Mouse (Mus musculus): ENCODE data around the gene Sox5. TPM values are rescaled to one million over a fixed set of nuclear protein-coding genes. Genes with fewer than 3 reads are reported as not detected.

Sox5 gene
- polyA plus RNA-seq, 1 experiment from 2014 or later: 34.3 TPM

- H3K4me3 ChIP-seq (ENCODE audit: low read depth, low read length): no peak overlapping the region
- no peak overlapping the region for H3K9ac ChIP-seq (ENCODE audit: low read length)
- H3K4me2 ChIP-seq (ENCODE audit: low read depth): no peak overlapping the region
- H3K27me3 ChIP-seq (ENCODE audit: control insufficient read depth, insufficient read depth, low read length): no peaks in the 10 kb centered on the region
- DNase-seq (ENCODE audit: low spot score): no peak
- no peaks in the 10 kb centered on the region for H3K9me3 ChIP-seq (ENCODE audit: control insufficient read depth, low read length)
- H3K4me1 ChIP-seq (ENCODE audit: control insufficient read depth, insufficient read depth, low read length): no peaks in the 10 kb centered on the region
- no peaks in the 10 kb centered on the region for H3K36me3 ChIP-seq (ENCODE audit: control insufficient read depth, insufficient read depth, low read length)
- ATAC-seq (ENCODE audit: insufficient read depth, low FRiP score, low TSS enrichment): no peak
- H3K27ac ChIP-seq (ENCODE audit: low read depth, low read length): no peak overlapping the region
- WGBS: 90% methylated on average over 9 of the region's 9 CpGs
These were observed 240.5 kb downstream of the Sox5 start for GRCm38 (mm10) chr6:144541316-144541715.

- H3K27me3 ChIP-seq (ENCODE audit: control insufficient read depth, insufficient read depth, low read length): no peaks in the 10 kb centered on the region
- 90% methylated on average over 18 of the region's 18 CpGs for WGBS
- no peak overlapping the region for H3K4me2 ChIP-seq (ENCODE audit: low read depth)
- no peak overlapping the region for H3K9ac ChIP-seq (ENCODE audit: low read length)
- no peaks in the 10 kb centered on the region for H3K36me3 ChIP-seq (ENCODE audit: control insufficient read depth, insufficient read depth, low read length)
- H3K4me1 ChIP-seq (ENCODE audit: control insufficient read depth, insufficient read depth, low read length): no peaks in the 10 kb centered on the region
- ATAC-seq (ENCODE audit: insufficient read depth, low FRiP score, low TSS enrichment): no peak
- H3K9me3 ChIP-seq (ENCODE audit: control insufficient read depth, low read length): no peaks in the 10 kb centered on the region
- no peak for DNase-seq (ENCODE audit: low spot score)
- no peak overlapping the region for H3K27ac ChIP-seq (ENCODE audit: low read depth, low read length)
- H3K4me3 ChIP-seq (ENCODE audit: low read depth, low read length): no peak overlapping the region
These were observed 242.2 kb downstream of the Sox5 start for GRCm38 (mm10) chr6:144539439-144540192.

- no peak overlapping the region for H3K4me2 ChIP-seq (ENCODE audit: low read depth)
- no peaks in the 10 kb centered on the region for H3K4me1 ChIP-seq (ENCODE audit: control insufficient read depth, insufficient read depth, low read length)
- H3K36me3 ChIP-seq (ENCODE audit: control insufficient read depth, insufficient read depth, low read length): no peaks in the 10 kb centered on the region
- H3K4me3 ChIP-seq (ENCODE audit: low read depth, low read length): no peak overlapping the region
- DNase-seq (ENCODE audit: low spot score): peak; percentile 17
- 63% methylated on average over 11 of the region's 11 CpGs for WGBS
- H3K9ac ChIP-seq (ENCODE audit: low read length): no peak overlapping the region
- no peak for ATAC-seq (ENCODE audit: insufficient read depth, low FRiP score, low TSS enrichment)
- no peak overlapping the region for H3K27ac ChIP-seq (ENCODE audit: low read depth, low read length)
- H3K9me3 ChIP-seq (ENCODE audit: control insufficient read depth, low read length): no peaks in the 10 kb centered on the region
- H3K27me3 ChIP-seq (ENCODE audit: control insufficient read depth, insufficient read depth, low read length): no peaks in the 10 kb centered on the region
These were observed 258.3 kb downstream of the Sox5 start for GRCm38 (mm10) chr6:144523479-144523878.

DNA sequence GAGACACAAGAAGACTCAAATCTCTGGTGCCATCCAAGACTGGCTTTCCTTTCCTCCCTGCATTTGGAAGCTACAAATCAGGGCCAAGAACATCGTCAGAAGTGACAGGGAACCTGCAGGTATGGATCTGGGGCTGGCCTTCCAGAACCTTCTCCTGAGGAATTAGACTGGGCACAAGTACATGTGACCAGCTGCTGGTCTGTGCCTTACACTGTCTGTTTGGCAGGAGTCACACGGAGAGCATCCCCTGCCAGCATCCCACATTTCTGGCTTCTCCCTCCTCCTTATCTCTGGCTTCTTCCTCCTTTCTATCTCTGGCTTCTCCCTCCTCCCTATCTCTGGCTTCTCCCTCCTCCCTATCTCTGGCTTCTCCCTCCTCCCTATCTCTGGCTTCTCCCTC is 263.0 kb downstream of the Sox5 start:
- Histone ChIP-seq H3K27me3 (ENCODE audit: control insufficient read depth, insufficient read depth, low read length) (no peaks in the 10 kb centered on the region), H3K27ac (ENCODE audit: low read depth, low read length) (no peak overlapping the region), H3K4me1 (ENCODE audit: control insufficient read depth, insufficient read depth, low read length) (no peaks in the 10 kb centered on the region), H3K4me2 (ENCODE audit: low read depth) (no peak overlapping the region), H3K9ac (ENCODE audit: low read length) (no peak overlapping the region), H3K36me3 (ENCODE audit: control insufficient read depth, insufficient read depth, low read length) (no peaks in the 10 kb centered on the region), H3K9me3 (ENCODE audit: control insufficient read depth, low read length) (no peaks in the 10 kb centered on the region), H3K4me3 (ENCODE audit: low read depth, low read length) (no peak overlapping the region)
- WGBS: 90% methylated on average over 2 of the region's 2 CpGs
- DNase-seq (ENCODE audit: low spot score): no peak
- ATAC-seq (ENCODE audit: insufficient read depth, low FRiP score, low TSS enrichment): no peak

DNA sequence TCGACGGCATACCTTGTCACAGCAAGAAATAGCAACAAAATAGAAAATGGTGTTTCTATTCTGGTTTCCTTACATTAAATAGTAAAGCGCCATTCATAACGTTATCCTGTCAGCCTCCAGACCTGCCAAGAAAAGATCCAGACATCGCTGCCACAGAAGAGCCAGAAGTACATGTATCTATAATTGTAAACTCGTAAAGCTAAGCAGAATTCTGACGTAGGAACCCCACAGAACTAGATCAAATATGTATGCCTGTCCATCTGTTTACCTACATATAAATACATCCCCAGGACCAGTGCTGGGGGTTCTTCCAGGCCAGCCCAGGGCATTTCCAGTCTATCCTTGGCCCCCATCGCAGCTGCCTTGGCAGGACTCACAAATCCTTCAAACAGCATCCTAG is 265.9 kb downstream of the Sox5 start:
- no peaks in the 10 kb centered on the region for H3K36me3 ChIP-seq (ENCODE audit: control insufficient read depth, insufficient read depth, low read length)
- H3K9me3 ChIP-seq (ENCODE audit: control insufficient read depth, low read length): no peaks in the 10 kb centered on the region
- ATAC-seq (ENCODE audit: insufficient read depth, low FRiP score, low TSS enrichment) (no peak), DNase-seq (ENCODE audit: low spot score) (no peak)
- H3K4me3 ChIP-seq (ENCODE audit: low read depth, low read length): no peak overlapping the region
- WGBS: 94% methylated on average over 8 of the region's 8 CpGs
- H3K27me3 ChIP-seq (ENCODE audit: control insufficient read depth, insufficient read depth, low read length): no peaks in the 10 kb centered on the region
- H3K9ac ChIP-seq (ENCODE audit: low read length): no peak overlapping the region
- H3K4me2 ChIP-seq (ENCODE audit: low read depth): no peak overlapping the region
- H3K27ac ChIP-seq (ENCODE audit: low read depth, low read length): no peak overlapping the region
- no peaks in the 10 kb centered on the region for H3K4me1 ChIP-seq (ENCODE audit: control insufficient read depth, insufficient read depth, low read length)

GRCm38 (mm10) chr6:144513761-144514160 is 268.0 kb downstream of the Sox5 start:
- H3K27me3 ChIP-seq (ENCODE audit: control insufficient read depth, insufficient read depth, low read length): no peaks in the 10 kb centered on the region
- no peak overlapping the region for H3K4me2 ChIP-seq (ENCODE audit: low read depth)
- no peak for DNase-seq (ENCODE audit: low spot score)
- H3K27ac ChIP-seq (ENCODE audit: low read depth, low read length): no peak overlapping the region
- no peaks in the 10 kb centered on the region for H3K36me3 ChIP-seq (ENCODE audit: control insufficient read depth, insufficient read depth, low read length)
- H3K4me3 ChIP-seq (ENCODE audit: low read depth, low read length): no peak overlapping the region
- no peak overlapping the region for H3K9ac ChIP-seq (ENCODE audit: low read length)
- H3K4me1 ChIP-seq (ENCODE audit: control insufficient read depth, insufficient read depth, low read length): no peaks in the 10 kb centered on the region
- no peak for ATAC-seq (ENCODE audit: insufficient read depth, low FRiP score, low TSS enrichment)
- H3K9me3 ChIP-seq (ENCODE audit: control insufficient read depth, low read length): no peaks in the 10 kb centered on the region
- 79% methylated on average over 8 of the region's 8 CpGs for WGBS

DNA sequence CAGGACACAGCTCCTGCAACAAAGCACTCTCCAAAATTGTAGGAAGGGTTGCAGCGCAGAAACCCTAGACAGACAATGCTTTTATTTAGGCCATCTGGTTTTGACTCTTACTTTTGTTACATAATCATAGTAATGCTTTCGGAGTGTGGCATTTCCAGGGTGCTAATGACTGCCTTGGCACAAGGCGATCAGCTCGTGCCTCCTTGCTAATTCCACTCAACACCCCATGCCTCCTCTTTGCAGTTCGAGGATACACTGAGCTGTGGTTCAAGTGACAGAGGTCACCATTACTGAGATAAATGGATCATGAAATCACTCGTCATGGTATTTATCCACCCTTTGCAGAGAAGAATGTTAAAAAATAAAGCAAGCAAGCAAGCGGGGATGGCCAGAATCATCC is 269.9 kb downstream of the Sox5 start:
- no peaks in the 10 kb centered on the region for H3K36me3 ChIP-seq (ENCODE audit: control insufficient read depth, insufficient read depth, low read length)
- no peak overlapping the region for H3K4me3 ChIP-seq (ENCODE audit: low read depth, low read length)
- H3K27ac ChIP-seq (ENCODE audit: low read depth, low read length): no peak overlapping the region
- 48% methylated on average over 7 of the region's 7 CpGs for WGBS
- DNase-seq (ENCODE audit: low spot score) (no peak), ATAC-seq (ENCODE audit: insufficient read depth, low FRiP score, low TSS enrichment) (peak; percentile 53; the same call in 1 of the 2 replicates)
- no peaks in the 10 kb centered on the region for H3K9me3 ChIP-seq (ENCODE audit: control insufficient read depth, low read length)
- H3K4me2 ChIP-seq (ENCODE audit: low read depth): no peak overlapping the region
- H3K4me1 ChIP-seq (ENCODE audit: control insufficient read depth, insufficient read depth, low read length): no peaks in the 10 kb centered on the region
- H3K27me3 ChIP-seq (ENCODE audit: control insufficient read depth, insufficient read depth, low read length): no peaks in the 10 kb centered on the region
- no peak overlapping the region for H3K9ac ChIP-seq (ENCODE audit: low read length)

DNA sequence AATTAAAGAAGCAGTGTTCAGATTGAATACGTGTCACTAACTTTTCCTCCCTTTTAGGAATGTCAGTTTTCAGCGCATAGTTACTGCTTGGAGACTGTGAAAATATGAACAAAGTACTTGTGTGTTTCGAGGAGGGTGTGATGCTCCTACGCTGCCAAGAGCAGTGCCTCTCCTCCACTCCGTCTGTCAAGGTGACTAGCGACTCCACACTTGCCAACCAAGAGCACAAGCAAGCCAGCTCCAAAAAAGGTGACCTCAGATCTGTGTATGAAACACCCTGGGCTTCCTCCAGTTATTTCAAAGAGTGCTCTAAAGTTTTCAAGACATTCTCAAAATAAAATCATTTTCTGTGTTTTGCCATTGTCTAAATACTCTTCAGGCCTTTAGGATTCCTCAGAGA is 271.6 kb downstream of the Sox5 start:
- H3K4me3 ChIP-seq (ENCODE audit: low read depth, low read length): no peak overlapping the region
- H3K9ac ChIP-seq (ENCODE audit: low read length): no peak overlapping the region
- no peak for ATAC-seq (ENCODE audit: insufficient read depth, low FRiP score, low TSS enrichment)
- no peaks in the 10 kb centered on the region for H3K36me3 ChIP-seq (ENCODE audit: control insufficient read depth, insufficient read depth, low read length)
- no peak overlapping the region for H3K27ac ChIP-seq (ENCODE audit: low read depth, low read length)
- no peak for DNase-seq (ENCODE audit: low spot score)
- H3K9me3 ChIP-seq (ENCODE audit: control insufficient read depth, low read length): no peaks in the 10 kb centered on the region
- WGBS: 90% methylated on average over 6 of the region's 6 CpGs
- H3K4me2 ChIP-seq (ENCODE audit: low read depth): no peak overlapping the region
- H3K27me3 ChIP-seq (ENCODE audit: control insufficient read depth, insufficient read depth, low read length): no peaks in the 10 kb centered on the region
- no peaks in the 10 kb centered on the region for H3K4me1 ChIP-seq (ENCODE audit: control insufficient read depth, insufficient read depth, low read length)

GRCm38 (mm10) chr6:144504197-144504551 is 277.6 kb downstream of the Sox5 start:
- H3K27ac ChIP-seq (ENCODE audit: low read depth, low read length): no peak overlapping the region
- no peaks in the 10 kb centered on the region for H3K27me3 ChIP-seq (ENCODE audit: control insufficient read depth, insufficient read depth, low read length)
- ATAC-seq (ENCODE audit: insufficient read depth, low FRiP score, low TSS enrichment) (no peak), DNase-seq (ENCODE audit: low spot score) (no peak)
- H3K36me3 ChIP-seq (ENCODE audit: control insufficient read depth, insufficient read depth, low read length): no peaks in the 10 kb centered on the region
- no peak overlapping the region for H3K4me2 ChIP-seq (ENCODE audit: low read depth)
- no peaks in the 10 kb centered on the region for H3K4me1 ChIP-seq (ENCODE audit: control insufficient read depth, insufficient read depth, low read length)
- no peak overlapping the region for H3K9ac ChIP-seq (ENCODE audit: low read length)
- H3K4me3 ChIP-seq (ENCODE audit: low read depth, low read length): no peak overlapping the region
- 79% methylated on average over 5 of the region's 5 CpGs for WGBS
- no peaks in the 10 kb centered on the region for H3K9me3 ChIP-seq (ENCODE audit: control insufficient read depth, low read length)
